Mouse (Mus musculus): ENCODE measurements around the gene Cbs. TPM values are rescaled to one million over a fixed set of nuclear protein-coding genes. Genes with fewer than 3 reads are reported as not detected.

Gene Cbs
- polyA plus RNA-seq, 1 experiment from 2014 or later: 0.88 TPM

DNA sequence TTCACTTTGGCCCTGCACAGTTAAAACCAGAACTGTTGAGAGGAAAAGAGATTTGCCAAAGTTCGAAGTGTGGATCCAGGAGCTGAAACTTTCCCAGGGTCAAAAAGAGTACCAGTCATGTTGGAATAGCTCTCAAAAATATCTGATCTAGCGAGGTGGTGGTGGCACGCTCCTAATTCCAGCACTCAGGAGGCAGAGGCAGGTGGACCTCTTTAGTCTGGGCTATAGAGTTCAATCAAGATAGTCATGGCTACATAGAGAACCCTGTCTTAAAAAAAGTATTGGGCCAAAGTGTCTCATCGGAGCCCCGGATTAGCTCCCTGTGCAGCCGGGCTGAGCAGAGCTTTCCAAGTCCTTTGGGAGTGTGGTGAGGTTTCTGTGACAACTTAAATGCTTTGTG, 70.8 kb downstream of the Cbs start:
- no peaks in the 10 kb centered on the region for H3K27me3 ChIP-seq (ENCODE audit: control insufficient read depth, insufficient read depth, low read length)
- H3K4me1 ChIP-seq (ENCODE audit: control insufficient read depth, insufficient read depth, low read length): peaks cover 39% of the 10 kb centered on the region
- peak overlapping the region; percentile 93 for H3K9ac ChIP-seq (ENCODE audit: low read length)
- ATAC-seq (replicated peaks; ENCODE audit: extremely low read depth, insufficient read depth, low FRiP score): no peak
- peak overlapping the region; percentile 88 for H3K4me2 ChIP-seq (ENCODE audit: low read depth, low read length)
- no peaks in the 10 kb centered on the region for H3K36me3 ChIP-seq (ENCODE audit: control insufficient read depth, insufficient read depth)
- peak overlapping the region; percentile 98; the same call in 1 of the 2 replicates for H3K27ac ChIP-seq (ENCODE audit: low read length)
- whole genome bisulfite sequencing: 60% methylated on average over 6 of the region's 6 CpGs
- H3K9me3 ChIP-seq (replicated peaks; ENCODE audit: control insufficient read depth, low read length): no peaks in the 10 kb centered on the region
- peak overlapping the region; percentile 80 for H3K4me3 ChIP-seq (ENCODE audit: low read length)

- peak overlapping the region; percentile 80 for H3K4me3 ChIP-seq (ENCODE audit: low read length)
- H3K9me3 ChIP-seq (replicated peaks; ENCODE audit: control insufficient read depth, low read length): no peaks in the 10 kb centered on the region
- H3K4me1 ChIP-seq (ENCODE audit: control insufficient read depth, insufficient read depth, low read length): peaks cover 34% of the 10 kb centered on the region
- H3K4me2 ChIP-seq (ENCODE audit: low read depth, low read length): peak overlapping the region; percentile 88
- under 1% methylated on average over 88 of the region's 88 CpGs for WGBS
- H3K9ac ChIP-seq (ENCODE audit: low read length): peak overlapping the region; percentile 93
- H3K36me3 ChIP-seq (ENCODE audit: control insufficient read depth, insufficient read depth): no peaks in the 10 kb centered on the region
- H3K27ac ChIP-seq (ENCODE audit: low read length): peak overlapping the region; percentile 98
- ATAC-seq (replicated peaks; ENCODE audit: extremely low read depth, insufficient read depth, low FRiP score): peak; percentile 35
- no peaks in the 10 kb centered on the region for H3K27me3 ChIP-seq (ENCODE audit: control insufficient read depth, insufficient read depth, low read length)
Measured at GRCm38 (mm10) chr17:31565141-31566056, 71.6 kb downstream of the Cbs start.

- H3K27ac ChIP-seq (ENCODE audit: low read length): peak overlapping the region; percentile 98
- H3K4me3 ChIP-seq (ENCODE audit: low read length): peak overlapping the region; percentile 80
- WGBS: 0% methylated on average over 22 of the region's 44 CpGs
- no peaks in the 10 kb centered on the region for H3K27me3 ChIP-seq (ENCODE audit: control insufficient read depth, insufficient read depth, low read length)
- no peak for ATAC-seq (replicated peaks; ENCODE audit: extremely low read depth, insufficient read depth, low FRiP score)
- no peaks in the 10 kb centered on the region for H3K9me3 ChIP-seq (replicated peaks; ENCODE audit: control insufficient read depth, low read length)
- peak overlapping the region; percentile 88 for H3K4me2 ChIP-seq (ENCODE audit: low read depth, low read length)
- H3K36me3 ChIP-seq (ENCODE audit: control insufficient read depth, insufficient read depth): no peaks in the 10 kb centered on the region
- H3K9ac ChIP-seq (ENCODE audit: low read length): peak overlapping the region; percentile 93
- peaks cover 34% of the 10 kb centered on the region for H3K4me1 ChIP-seq (ENCODE audit: control insufficient read depth, insufficient read depth, low read length)
Measured at GRCm38 (mm10) chr17:31564858-31565140, 72.2 kb downstream of the Cbs start.

- Histone ChIP-seq H3K27ac (ENCODE audit: low read length) (peak within 1 kb of the TSS; percentile 98), H3K9me3 (replicated peaks; ENCODE audit: control insufficient read depth, low read length) (no peaks in the 10 kb centered on the region), H3K4me2 (ENCODE audit: low read depth, low read length) (peak within 1 kb of the TSS; percentile 88), H3K27me3 (ENCODE audit: control insufficient read depth, insufficient read depth, low read length) (no peaks in the 10 kb centered on the region), H3K36me3 (ENCODE audit: control insufficient read depth, insufficient read depth) (no peaks in the 10 kb centered on the region), H3K9ac (ENCODE audit: low read length) (peak within 1 kb of the TSS; percentile 93), H3K4me1 (ENCODE audit: control insufficient read depth, insufficient read depth, low read length) (peaks cover 31% of the 10 kb centered on the region), H3K4me3 (ENCODE audit: low read length) (peak within 1 kb of the TSS; percentile 80)
- under 1% methylated on average over 58 of the region's 72 CpGs for WGBS
- peak; percentile 96 for ATAC-seq (replicated peaks; ENCODE audit: extremely low read depth, insufficient read depth, low FRiP score)
Measured at GRCm38 (mm10) chr17:31564015-31564857, 72.8 kb downstream of the Cbs start, which contains the start of gene Pknox1. Gene Pknox1, plus strand, starts transcription at chr17:31564734.

- peak overlapping the region; percentile 60 for H3K4me3 ChIP-seq (ENCODE audit: low read length)
- H3K27ac ChIP-seq (ENCODE audit: low read length): peak overlapping the region; percentile 93
- 13% methylated on average over 12 of the region's 12 CpGs for WGBS
- no peaks in the 10 kb centered on the region for H3K27me3 ChIP-seq (ENCODE audit: control insufficient read depth, insufficient read depth, low read length)
- peaks cover 27% of the 10 kb centered on the region for H3K4me1 ChIP-seq (ENCODE audit: control insufficient read depth, insufficient read depth, low read length)
- H3K4me2 ChIP-seq (ENCODE audit: low read depth, low read length): peak overlapping the region; percentile 83
- H3K9ac ChIP-seq (ENCODE audit: low read length): peak overlapping the region; percentile 79
- no peaks in the 10 kb centered on the region for H3K9me3 ChIP-seq (replicated peaks; ENCODE audit: control insufficient read depth, low read length)
- no peaks in the 10 kb centered on the region for H3K36me3 ChIP-seq (ENCODE audit: control insufficient read depth, insufficient read depth)
- ATAC-seq (replicated peaks; ENCODE audit: extremely low read depth, insufficient read depth, low FRiP score): no peak
Measured at GRCm38 (mm10) chr17:31563632-31564014, 73.4 kb downstream of the Cbs start.

DNA sequence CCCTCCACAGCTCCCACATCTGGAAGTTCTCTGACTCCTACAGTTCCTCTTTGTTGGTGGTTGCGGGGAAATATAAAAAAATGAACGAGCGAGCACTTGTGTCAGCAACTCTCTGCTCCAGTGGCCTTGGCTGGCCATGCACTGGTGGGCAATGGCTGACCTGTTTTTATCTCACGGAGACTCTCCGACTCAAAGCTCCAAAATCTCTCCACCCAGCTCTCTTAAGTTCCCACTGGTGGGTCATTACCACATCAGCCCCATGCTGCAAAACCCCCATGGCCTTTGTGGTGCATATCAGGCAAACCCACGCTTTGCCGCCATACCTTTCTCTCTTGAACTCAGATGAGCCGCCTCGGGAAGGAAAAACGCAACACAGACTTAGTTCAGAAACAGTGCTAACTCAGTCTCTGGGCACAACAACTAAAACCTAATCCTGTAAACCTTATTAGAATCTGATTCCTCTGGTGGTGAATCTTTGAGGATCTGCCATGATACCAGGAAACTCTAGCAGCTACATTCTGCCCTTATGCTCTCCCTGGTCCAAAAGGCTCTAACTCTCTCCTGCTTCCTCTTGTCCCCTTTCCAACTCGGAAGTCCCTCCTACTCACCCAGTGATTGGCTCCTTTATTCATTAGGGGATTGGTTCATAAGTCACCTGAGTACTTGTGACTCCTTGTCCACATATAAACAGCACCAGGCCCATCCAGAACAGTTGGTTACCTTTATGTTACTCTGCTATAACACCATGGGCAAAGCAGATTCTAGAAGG, 77.8 kb downstream of the Cbs start:
- ATAC-seq (replicated peaks; ENCODE audit: extremely low read depth, insufficient read depth, low FRiP score): no peak
- 83% methylated on average over 11 of the region's 11 CpGs for WGBS
- Histone ChIP-seq H3K4me1 (ENCODE audit: control insufficient read depth, insufficient read depth, low read length) (peaks cover 10% of the 10 kb centered on the region; the same call in 1 of the 2 replicates), H3K27ac (ENCODE audit: low read length) (no peak overlapping the region), H3K27me3 (ENCODE audit: control insufficient read depth, insufficient read depth, low read length) (no peaks in the 10 kb centered on the region), H3K4me2 (ENCODE audit: low read depth, low read length) (no peak overlapping the region), H3K9ac (ENCODE audit: low read length) (no peak overlapping the region), H3K36me3 (ENCODE audit: control insufficient read depth, insufficient read depth) (no peaks in the 10 kb centered on the region), H3K4me3 (ENCODE audit: low read length) (no peak overlapping the region), H3K9me3 (replicated peaks; ENCODE audit: control insufficient read depth, low read length) (no peaks in the 10 kb centered on the region)

Small RNA genes lying within 50 kb of the gene (microRNA-seq; reads per million reads assigned to microRNA genes)
- not detected for gene Gm24970

Other genes with a start within 250 kb of the Cbs start
- gene Wdr4, start 117.3 kb downstream of the Cbs start, polyA plus RNA-seq (2015; fragmentation: Nextera tagmentation; extraction: Ambion mirVana): 20.2 and 21.8 TPM in 2 replicates
- gene Ndufv3, start 117.1 kb downstream of the Cbs start, polyA plus RNA-seq (2015; fragmentation: Nextera tagmentation; extraction: Ambion mirVana): 625 and 628 TPM in 2 replicates
- gene Pknox1, start 72.5 kb downstream of the Cbs start, polyA plus RNA-seq (2015; fragmentation: Nextera tagmentation; extraction: Ambion mirVana): 17.9 and 20.6 TPM in 2 replicates
- gene U2af1, start 21.7 kb upstream of the Cbs start, polyA plus RNA-seq (2015; fragmentation: Nextera tagmentation; extraction: Ambion mirVana): 187 and 204 TPM in 2 replicates
- 0.21 TPM in 1 of 2 replicates, not detected in the other for gene Cryaa, start 40.6 kb upstream of the Cbs start, polyA plus RNA-seq (2015; fragmentation: Nextera tagmentation; extraction: Ambion mirVana)
- gene Sik1, start 218.6 kb upstream of the Cbs start, polyA plus RNA-seq (2015; fragmentation: Nextera tagmentation; extraction: Ambion mirVana): 13.0 and 18.6 TPM in 2 replicates

All from heart, embryonic 16.5 days (tissue).